Mouse (Mus musculus) heart, embryonic 14.5 days (tissue): ENCODE data around the gene Mnat1. TPM values are rescaled to one million over a fixed set of nuclear protein-coding genes. Genes with fewer than 3 reads are reported as not detected.
"Not testable (repeated sequence)": the region's sequence is repeated elsewhere in the genome, so short reads cannot be mapped to it uniquely, and the experiment has no call there.

Experiments used
- ATAC-seq: fragments of 200-750 bp; cut with Nextera tagmentation; 2 replicates; pipeline ENCODE4 v1.8.0; 2017; ENCODE audit warnings: low read depth, moderate TSS enrichment; ENCODE audit not compliant: insufficient number of reproducible peaks, insufficient read depth, low FRiP score
- H3K27ac ChIP-seq, 2 experiments: fragments of 200-500 bp in 1 of 2; fragments of 300-500 bp in 1 of 2; sonication (generic) in 1 of 2; replicated peaks in 1 of 2; 2 replicates each; pipeline ENCODE4 v1.5.1; 2012 to 2014; ENCODE audit warnings: low read depth in 2 of 2, low read length in 2 of 2, control low read depth in 1 of 2, mild to moderate bottlenecking in 1 of 2, mixed read lengths in 1 of 2; ENCODE audit not compliant: control insufficient read depth in 1 of 2, insufficient read depth in 1 of 2
- H3K27me3 ChIP-seq: fragments of 300-500 bp; sonication (generic); 2 replicates; pipeline ENCODE4 v1.6.1; 2014; ENCODE audit warnings: mild to moderate bottlenecking, low read length, control low read depth; ENCODE audit not compliant: control insufficient read depth, insufficient read depth
- H3K36me3 ChIP-seq: fragments of 300-500 bp; sonication (generic); 2 replicates; pipeline ENCODE4 v1.6.1; 2014; ENCODE audit warnings: mild to moderate bottlenecking, control low read depth, low read length, mixed read lengths; ENCODE audit not compliant: control insufficient read depth, insufficient read depth
- H3K4me1 ChIP-seq, 2 experiments: fragments of 200-500 bp in 1 of 2; fragments of 300-500 bp in 1 of 2; sonication (generic) in 1 of 2; 2 replicates each; pipeline ENCODE4 v1.6.1; 2012 to 2014; ENCODE audit warnings: low read length in 2 of 2, control low read depth in 1 of 2, mixed read lengths in 1 of 2; ENCODE audit not compliant: control insufficient read depth in 2 of 2, insufficient read depth in 2 of 2
- H3K4me2 ChIP-seq: fragments of 300-500 bp; sonication (generic); 2 replicates; pipeline ENCODE4 v1.6.1; 2014; ENCODE audit warnings: mild to moderate bottlenecking, low read length
- H3K4me3 ChIP-seq, 2 experiments: fragments of 200-500 bp in 1 of 2; fragments of 300-500 bp in 1 of 2; sonication (generic) in 1 of 2; 2 replicates each; pipeline ENCODE4 v1.5.1; 2012 to 2014; ENCODE audit warnings: low read length in 2 of 2, mild to moderate bottlenecking in 2 of 2, control low read depth in 1 of 2, low read depth in 1 of 2, moderate library complexity in 1 of 2; ENCODE audit not compliant: control insufficient read depth in 1 of 2, insufficient read depth in 1 of 2
- H3K9ac ChIP-seq: fragments of 300-500 bp; sonication (generic); 2 replicates; pipeline ENCODE4 v1.6.1; 2014; ENCODE audit warnings: mild to moderate bottlenecking, low read length
- H3K9me3 ChIP-seq: fragments of 300-500 bp; sonication (generic); 2 replicates; pipeline ENCODE4 v1.6.1; 2016; ENCODE audit warnings: low read length, control low read depth; ENCODE audit not compliant: control insufficient read depth
- WGBS: fragments of 180-500 bp; shearing (Covaris S2); extraction: QIAGEN DNeasy Blood & Tissue Kit; methylation state at CpG from one replicate; pipeline ENCODE4 v1.1.7; 2014; 5-methylcytosine and 5-hydroxymethylcytosine counted together
- polyA plus RNA-seq: library from polyadenylated mRNA; unstranded; fragments of >200 nt; fragmentation: Nextera tagmentation; extraction: Ambion mirVana; gene quantifications from 2 replicates; pipeline ENCODE4 v1.2.1, GENCODE M21; 2014

Mnat1 gene
- 28.2 and 28.8 TPM in 2 replicates for polyA plus RNA-seq

- H3K27me3 ChIP-seq = no peaks in the 10 kb centered on the region
- peak within 1 kb of the TSS; percentile 82 for H3K4me2 ChIP-seq
- WGBS = 1% methylated on average over 23 of the region's 23 CpGs
- peak; percentile 39; the same call in 1 of the 2 replicates for ATAC-seq
- H3K36me3 ChIP-seq = no peaks in the 10 kb centered on the region
- no peaks in the 10 kb centered on the region for H3K9me3 ChIP-seq
- H3K4me1 ChIP-seq = peaks cover 3 to 13% of the 10 kb centered on the region in 2 experiments; a peak in 3 of 4 replicates
- peak within 1 kb of the TSS; percentile 72 to 80 for H3K4me3 ChIP-seq
- H3K27ac ChIP-seq = peak within 1 kb of the TSS; percentile 51 to 58; a peak in 3 of 4 replicates
- peak within 1 kb of the TSS; percentile 77 for H3K9ac ChIP-seq
These were observed at the start of gene Mnat1 for GRCm38 (mm10) chr12:73123093-73124041. TSS of gene Mnat1 (plus strand) at chr12:73123717.

- not testable (repeated sequence) for ATAC-seq, H3K9me3 ChIP-seq, H3K4me1 ChIP-seq, H3K27me3 ChIP-seq, H3K4me2 ChIP-seq, H3K36me3 ChIP-seq, H3K27ac ChIP-seq, H3K9ac ChIP-seq, H3K4me3 ChIP-seq
- 85% methylated on average over 4 of the region's 4 CpGs for whole genome bisulfite sequencing
These were observed 41.7 kb upstream of the Mnat1 start for GRCm38 (mm10) chr12:73081828-73082227.

DNA sequence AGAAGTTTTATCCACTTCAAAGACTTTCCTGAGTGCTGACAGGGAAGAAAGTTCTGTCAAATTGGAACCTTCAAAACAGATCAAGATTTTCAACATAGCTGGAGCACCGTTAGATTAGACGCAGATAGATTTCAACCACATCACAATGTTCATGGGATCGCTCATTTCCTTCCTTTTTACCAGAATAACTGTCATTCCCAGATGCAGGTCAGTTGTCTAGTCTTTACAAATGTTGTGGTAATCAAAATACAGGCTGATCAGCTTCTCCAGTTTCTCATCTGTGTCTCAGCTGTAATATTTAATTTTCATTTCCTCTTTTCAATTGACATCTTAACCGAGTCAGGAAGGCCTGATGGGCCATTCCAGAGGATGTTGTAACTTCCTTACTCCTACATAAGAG, 39.7 kb upstream of the Mnat1 start:
- ATAC-seq = no peak
- H3K9ac ChIP-seq = no peak overlapping the region
- H3K4me2 ChIP-seq = no peak overlapping the region
- no peaks in the 10 kb centered on the region for H3K27me3 ChIP-seq
- H3K4me3 ChIP-seq = no peak overlapping the region
- H3K36me3 ChIP-seq = no peaks in the 10 kb centered on the region
- no peak overlapping the region for H3K27ac ChIP-seq
- no peaks in the 10 kb centered on the region for H3K4me1 ChIP-seq
- H3K9me3 ChIP-seq = no peaks in the 10 kb centered on the region
- WGBS = 73% methylated on average over 4 of the region's 4 CpGs

- WGBS = 29% methylated on average over 11 of the region's 11 CpGs
- Histone ChIP-seq H3K36me3 (no peaks in the 10 kb centered on the region), H3K27ac (no peak overlapping the region), H3K4me1 (no peaks in the 10 kb centered on the region), H3K4me2 (no peak overlapping the region), H3K27me3 (no peaks in the 10 kb centered on the region), H3K9me3 (no peaks in the 10 kb centered on the region), H3K9ac (no peak overlapping the region), H3K4me3 (no peak overlapping the region)
- ATAC-seq = no peak
These were observed 37.5 kb upstream of the Mnat1 start for GRCm38 (mm10) chr12:73085739-73086630.

GRCm38 (mm10) chr12:73087086-73087485, 36.4 kb upstream of the Mnat1 start:
- Histone ChIP-seq H3K36me3 (no peaks in the 10 kb centered on the region), H3K9ac (no peak overlapping the region), H3K4me2 (no peak overlapping the region), H3K4me1 (no peaks in the 10 kb centered on the region), H3K27ac (no peak overlapping the region), H3K9me3 (no peaks in the 10 kb centered on the region), H3K4me3 (no peak overlapping the region), H3K27me3 (no peaks in the 10 kb centered on the region)
- 87% methylated on average over 7 of the region's 7 CpGs for WGBS
- no peak for ATAC-seq

DNA sequence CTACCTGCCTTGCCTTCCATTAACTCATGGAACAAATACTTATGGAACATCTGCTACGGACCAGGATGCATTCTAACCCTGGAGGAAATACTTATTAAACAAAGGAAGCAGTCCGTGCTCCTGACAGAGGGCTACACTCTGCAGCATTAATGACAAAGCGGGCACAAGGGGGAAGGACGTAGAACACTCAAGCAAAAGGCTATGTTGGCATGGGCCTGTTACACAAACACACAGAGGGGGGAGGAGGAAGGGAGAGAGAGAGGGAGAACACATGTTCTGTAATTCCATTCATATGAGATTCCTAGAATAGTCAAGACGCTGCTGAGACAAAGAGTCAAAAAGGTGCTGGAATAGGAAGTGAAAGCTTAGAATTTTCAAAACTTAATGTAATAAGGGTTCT, 35.0 kb upstream of the Mnat1 start:
- H3K27ac ChIP-seq = no peak overlapping the region
- WGBS = 72% methylated on average over 5 of the region's 5 CpGs
- H3K36me3 ChIP-seq = no peaks in the 10 kb centered on the region
- no peak for ATAC-seq
- no peak overlapping the region for H3K9ac ChIP-seq
- peaks cover 0 to 4% of the 10 kb centered on the region in 2 experiments; a peak in 1 of 4 replicates for H3K4me1 ChIP-seq
- no peaks in the 10 kb centered on the region for H3K27me3 ChIP-seq
- no peak overlapping the region for H3K4me3 ChIP-seq
- H3K4me2 ChIP-seq = no peak overlapping the region
- no peaks in the 10 kb centered on the region for H3K9me3 ChIP-seq

- Histone ChIP-seq H3K27me3 (no peaks in the 10 kb centered on the region), H3K36me3 (no peaks in the 10 kb centered on the region), H3K4me2 (no peak overlapping the region), H3K4me1 (peaks cover 0 to 5% of the 10 kb centered on the region in 2 experiments; a peak in 1 of 4 replicates), H3K27ac (no peak overlapping the region), H3K9me3 (no peaks in the 10 kb centered on the region), H3K4me3 (no peak overlapping the region), H3K9ac (no peak overlapping the region)
- 49% methylated on average over 4 of the region's 5 CpGs for WGBS
- ATAC-seq = no peak
These were observed 34.6 kb upstream of the Mnat1 start for GRCm38 (mm10) chr12:73088911-73089310.
